Mouse (Mus musculus): ENCODE results near the gene Iqca. TPM values are rescaled to one million over a fixed set of nuclear protein-coding genes. Genes with fewer than 3 reads are reported as not detected.

Gene Iqca
- total RNA-seq, 1 experiment from 2014 or later, result not detected

DNA sequence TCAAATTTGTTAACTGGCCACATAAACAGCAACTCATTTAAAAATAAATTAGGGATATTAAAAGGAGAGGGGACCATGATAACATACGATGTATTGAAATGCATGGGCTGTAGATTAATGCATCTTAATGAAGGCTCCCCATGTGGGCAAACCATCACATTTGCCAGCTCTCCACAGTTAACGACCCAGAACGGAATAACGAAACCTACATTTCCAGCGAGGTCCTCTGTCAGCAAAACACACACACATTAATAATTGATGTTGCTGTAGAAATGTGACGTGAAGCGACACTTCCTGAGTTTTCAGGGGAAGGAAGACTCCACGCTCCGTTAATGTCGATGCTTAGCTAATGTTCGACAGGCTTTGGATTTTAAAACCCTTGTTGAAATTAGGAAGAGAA, 20.8 kb downstream of the Iqca start:
- no peak for DNase-seq

- DNase-seq, result no peak
These were observed 21.2 kb downstream of the Iqca start for GRCm38 (mm10) chr1:90131982-90132381.

- no peak for DNase-seq
These were observed 28.6 kb downstream of the Iqca start for GRCm38 (mm10) chr1:90124561-90124960.

- no peak for DNase-seq
These were observed 32.5 kb downstream of the Iqca start for GRCm38 (mm10) chr1:90120706-90121105.

DNA sequence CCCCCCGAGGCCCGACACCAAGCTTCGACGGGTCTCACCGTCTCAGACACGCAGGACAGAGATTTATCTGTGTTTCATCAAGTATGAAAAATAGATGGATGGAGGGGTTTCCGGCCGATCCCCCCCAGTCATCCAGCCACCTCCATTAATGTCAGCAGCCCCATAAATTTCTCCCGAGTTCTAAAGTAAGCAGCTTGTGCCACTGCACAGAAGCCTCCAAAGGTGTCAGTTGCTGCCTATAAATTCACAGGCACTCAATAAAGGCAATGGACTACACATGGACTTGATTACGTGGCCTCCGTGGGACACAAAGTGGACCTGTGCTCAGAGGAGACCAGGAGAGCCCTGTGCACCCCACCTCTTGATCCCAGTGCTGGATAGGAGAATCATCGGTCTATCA, 34.0 kb downstream of the Iqca start:
- no peak for DNase-seq

DNA sequence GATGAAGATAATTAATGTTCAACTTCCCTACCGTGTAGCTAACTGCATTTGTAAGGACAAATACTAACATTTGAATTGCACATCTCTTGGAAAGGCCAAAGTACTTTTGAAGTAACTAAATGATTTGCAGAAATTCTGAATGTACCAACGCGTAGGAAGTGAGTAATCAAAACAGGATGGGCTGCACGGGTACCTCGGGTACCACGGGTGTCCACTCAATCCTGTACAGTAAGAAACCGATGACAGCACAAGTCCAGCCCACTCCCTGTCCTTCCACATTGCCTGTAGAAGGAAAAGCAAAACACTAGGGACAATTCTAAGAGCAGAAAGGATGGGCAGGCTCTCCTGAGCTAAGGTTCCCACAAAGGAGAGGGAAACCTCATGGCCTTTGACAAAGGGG, 36.0 kb downstream of the Iqca start:
- no peak for DNase-seq

DNA sequence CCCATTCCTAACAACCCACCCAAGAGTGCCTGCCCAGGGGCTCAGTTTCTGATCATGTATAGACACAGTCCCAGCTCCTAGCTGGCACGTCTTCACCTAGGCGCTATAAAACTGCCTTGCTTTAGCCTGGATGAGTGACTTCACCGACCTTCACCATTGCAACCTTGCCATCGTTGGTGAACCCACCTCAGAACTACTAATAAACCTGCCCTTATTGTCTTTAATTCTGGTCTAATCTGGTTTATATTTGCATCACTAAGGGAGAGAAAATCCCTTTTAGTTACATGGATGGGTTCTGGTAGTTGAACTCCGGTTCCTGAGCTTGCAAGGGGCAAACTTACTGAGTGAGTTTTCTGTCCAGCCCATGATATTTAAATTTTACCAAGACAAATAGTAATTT, 38.6 kb downstream of the Iqca start:
- DNase-seq, result no peak

- DNase-seq, result no peak
These were observed 39.5 kb downstream of the Iqca start for GRCm38 (mm10) chr1:90113655-90114244.

- DNase-seq, result no peak
These were observed 40.5 kb downstream of the Iqca start for GRCm38 (mm10) chr1:90112669-90113068.

GRCm38 (mm10) chr1:90111198-90111839, 41.9 kb downstream of the Iqca start:
- no peak for DNase-seq

GRCm38 (mm10) chr1:90103896-90104487, 49.2 kb downstream of the Iqca start:
- DNase-seq, result no peak

DNA sequence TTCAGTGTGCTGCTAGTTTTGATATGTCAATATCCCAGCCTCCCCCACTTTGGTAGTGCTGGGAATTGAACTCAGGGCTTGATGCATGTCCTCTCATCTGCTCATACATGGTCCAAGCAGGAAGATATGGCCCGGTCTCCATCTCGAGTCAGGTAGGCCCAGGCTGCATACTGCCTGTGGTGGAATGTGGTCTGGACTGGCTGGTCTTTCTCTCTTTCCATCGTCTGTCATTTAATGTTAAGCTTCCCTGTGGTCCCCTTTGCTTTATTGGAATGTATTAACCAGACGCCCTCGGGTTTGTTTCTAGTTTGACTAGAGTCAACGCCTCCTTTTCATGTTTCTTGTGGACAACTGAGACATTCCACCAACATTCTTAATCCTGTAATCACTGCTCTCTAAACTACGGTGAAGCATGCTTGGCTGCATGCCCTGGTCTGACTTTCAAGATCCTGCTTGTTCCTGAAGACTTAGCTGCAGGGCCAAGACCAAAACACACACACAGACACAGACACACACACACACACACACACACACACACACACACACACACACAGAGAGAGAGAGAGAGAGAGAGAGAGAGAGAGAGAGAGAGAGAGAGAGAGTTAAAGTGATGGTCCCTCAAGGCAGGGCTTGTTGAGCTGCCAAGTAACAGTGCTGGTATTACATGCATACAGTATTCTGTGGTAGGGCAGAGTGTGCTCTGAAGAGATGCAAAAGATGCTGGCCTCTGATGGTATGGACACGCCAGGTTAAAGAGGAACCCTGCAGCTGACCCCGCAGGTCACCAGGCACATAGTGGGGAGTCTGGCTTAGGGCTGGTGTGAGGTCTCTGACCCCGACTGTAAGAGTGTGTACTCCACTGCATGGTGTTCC, 52.6 kb downstream of the Iqca start:
- no peak for DNase-seq

DNA sequence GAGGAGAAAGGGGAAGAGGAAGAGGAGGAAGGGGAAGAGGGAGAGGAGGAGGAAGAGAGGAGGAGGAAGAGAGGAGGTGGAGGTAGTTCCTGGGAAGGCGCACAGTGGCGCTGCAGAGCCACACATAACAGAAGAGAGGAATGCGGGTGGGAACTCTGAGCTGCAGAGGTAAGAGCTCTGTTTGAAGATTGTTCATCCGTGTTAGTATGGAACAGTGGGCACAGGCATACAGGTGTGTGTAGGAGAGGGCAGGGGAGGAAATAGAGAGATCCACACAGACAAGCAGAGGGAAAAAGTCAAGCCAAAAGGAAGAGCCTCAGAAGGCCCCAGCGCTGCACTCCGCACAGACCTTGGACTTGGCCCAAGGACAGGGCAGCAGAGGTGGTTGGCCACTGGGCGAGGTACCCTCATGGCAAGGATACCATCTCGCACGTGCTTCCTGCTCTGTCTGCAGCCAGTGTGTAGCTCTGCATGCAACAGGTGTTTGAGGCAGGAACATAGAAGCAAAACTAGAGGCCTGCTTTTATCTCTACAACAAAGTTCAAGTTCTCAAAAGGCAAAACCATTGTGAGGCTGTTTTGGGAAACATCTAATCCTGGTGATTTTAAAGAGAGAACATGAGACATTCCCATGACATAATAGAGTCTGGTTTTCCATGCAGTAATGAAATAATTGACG, 60.2 kb downstream of the Iqca start:
- DNase-seq, result no peak

DNA sequence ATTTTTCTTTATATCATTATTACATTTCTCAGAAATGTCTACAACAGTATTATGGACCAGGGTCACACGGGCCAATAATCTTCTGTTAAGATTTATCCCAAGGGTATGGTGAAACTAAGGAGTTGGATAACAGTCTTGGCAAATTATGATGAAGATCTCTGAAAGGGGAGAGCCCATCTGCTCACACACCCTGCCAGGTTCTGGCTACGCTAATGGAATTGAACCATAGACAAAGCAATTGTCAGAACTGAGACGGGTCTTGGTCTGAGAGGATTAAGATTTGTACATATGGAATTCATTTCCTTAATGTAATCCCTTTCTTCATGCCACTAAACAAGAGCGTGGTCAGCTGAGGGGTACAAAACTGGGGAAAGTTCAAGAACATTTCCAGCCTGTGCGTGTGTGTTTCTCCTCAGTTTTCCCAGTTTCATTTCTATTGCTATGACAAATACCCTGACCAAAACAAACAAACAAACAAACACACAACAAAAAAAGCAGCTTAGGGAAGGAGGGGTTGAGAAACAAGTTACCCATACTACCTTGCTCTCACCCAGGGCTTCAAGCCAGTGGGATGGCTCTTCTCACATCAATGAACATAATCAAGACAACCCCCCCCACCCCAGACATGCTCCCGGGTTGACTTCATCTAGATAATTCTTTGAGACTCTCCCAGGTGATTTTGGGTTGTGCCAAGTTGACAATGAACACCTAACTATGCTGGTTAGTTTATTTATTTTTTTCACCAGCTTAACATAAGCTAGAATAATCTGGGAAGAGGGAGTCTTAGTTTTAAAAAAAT, 64.8 kb downstream of the Iqca start:
- DNase-seq, result no peak

GRCm38 (mm10) chr1:90086461-90086860, 66.7 kb downstream of the Iqca start:
- DNase-seq, result no peak

DNA sequence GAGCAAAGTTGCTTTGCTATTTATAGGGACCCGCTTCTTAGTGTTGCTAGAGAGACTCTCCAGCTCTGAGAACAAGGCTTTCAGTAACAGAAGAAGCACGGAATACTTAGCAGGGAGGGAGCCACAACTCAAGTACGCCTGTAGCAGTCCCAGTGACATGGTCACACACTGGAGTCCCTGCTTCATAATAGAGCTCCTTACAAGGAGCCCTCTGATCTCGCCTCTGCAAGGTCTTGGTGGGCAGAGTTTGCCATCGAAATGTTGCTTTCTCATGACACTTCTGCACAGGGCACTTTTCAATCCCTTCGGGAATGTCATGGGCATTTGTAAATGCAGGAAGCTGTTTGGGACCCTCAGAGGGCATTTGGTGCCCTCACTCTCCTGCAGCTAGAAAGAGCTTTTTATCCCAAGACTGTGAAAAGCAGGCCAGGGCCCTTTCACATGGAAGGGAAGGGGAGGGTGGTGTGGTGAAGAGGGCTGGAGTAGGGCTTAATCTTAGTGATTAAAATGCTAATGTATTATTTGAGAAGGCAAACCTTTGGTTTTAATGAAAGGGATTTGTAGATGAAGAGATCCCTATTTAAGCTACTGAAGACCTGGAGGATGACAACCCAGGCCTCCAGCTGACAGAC, 67.6 kb downstream of the Iqca start:
- DNase-seq, result no peak

DNA sequence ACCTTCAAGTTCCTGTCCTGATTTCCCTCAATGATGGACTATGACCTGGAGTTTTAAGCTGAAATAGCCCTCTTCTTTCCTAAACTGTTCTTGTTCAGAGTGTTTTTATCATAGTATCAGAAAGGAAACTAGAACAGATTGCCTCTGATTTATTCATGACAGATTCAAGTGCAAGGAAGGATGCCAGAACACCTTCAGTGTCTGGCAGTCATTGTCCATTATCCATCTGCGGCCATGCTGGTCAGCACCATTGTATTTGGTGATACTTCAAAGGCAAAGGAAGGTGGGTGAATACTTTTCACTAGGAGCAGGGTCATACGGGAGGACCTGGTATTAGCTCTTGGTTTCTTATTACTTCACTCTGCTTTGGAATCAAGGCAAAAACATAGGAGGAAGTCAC, 76.9 kb downstream of the Iqca start:
- DNase-seq, result no peak

- DNase-seq, result no peak
These were observed 78.4 kb downstream of the Iqca start for GRCm38 (mm10) chr1:90074779-90075178.

GRCm38 (mm10) chr1:90071812-90072580, 81.2 kb downstream of the Iqca start:
- peak; percentile 16 for DNase-seq

- peak; percentile 57 for DNase-seq
These were observed 92.6 kb downstream of the Iqca start for GRCm38 (mm10) chr1:90060599-90060998.

Data from adrenal gland, postnatal 14 days (tissue).